Mouse (Mus musculus) layer of hippocampus, postnatal 25 days (tissue): ENCODE measurements around the gene Gjb4. TPM values are rescaled to one million over a fixed set of nuclear protein-coding genes. Genes with fewer than 3 reads are reported as not detected.

Source experiments
- DNase-seq, 2 experiments: peaks; one replicate each; pipeline ENCODE4 v3.0.0; 2022; ENCODE audit warnings: mixed read lengths in 2 of 2, low spot score in 1 of 2; ENCODE audit errors: extremely low spot score in 1 of 2
- total RNA-seq, 2 experiments: library from RNA; stranded (reverse); gene quantifications; 2 replicates each; pipeline ENCODE4 v1.2.3; 2021

Gjb4 gene
- total RNA-seq, 2 experiments from 2014 or later, result not detected

- DNase-seq, result peak; percentile 40 to 47
These were observed 40.0 kb downstream of the Gjb4 start, which contains the start of gene Gja4 for GRCm38 (mm10) chr4:127313861-127314260. Gja4 (minus strand) TSS chr4:127314039.

- no peak for DNase-seq
These were observed 41.5 kb downstream of the Gjb4 start for GRCm38 (mm10) chr4:127312349-127312748.

GRCm38 (mm10) chr4:127311561-127311960, 42.3 kb downstream of the Gjb4 start:
- DNase-seq, result no peak

- no peak for DNase-seq
These were observed 47.0 kb downstream of the Gjb4 start for GRCm38 (mm10) chr4:127306915-127307314.

- DNase-seq, result no peak
These were observed 50.1 kb downstream of the Gjb4 start for GRCm38 (mm10) chr4:127303796-127304195.

Other genes with a start within 250 kb of the Gjb4 start
- 1 to 10 TPM; 3.3 to 4.9 TPM for gene Tmem35b, start 230.4 kb downstream of the Gjb4 start, total RNA-seq
- gene Dlgap3, start 184.9 kb downstream of the Gjb4 start, total RNA-seq, result 100 to 1,000 TPM; 286 to 291 TPM
- gene Smim12, start 110.3 kb downstream of the Gjb4 start, total RNA-seq, result 10 to 100 TPM; 46.7 to 51.6 TPM
- gene Gja4, start 40.0 kb downstream of the Gjb4 start, total RNA-seq, result 1 to 10 TPM; 3.1 to 3.9 TPM
- gene Gjb3, start 23.2 kb downstream of the Gjb4 start, total RNA-seq, result under 1 TPM; 0.37 to 0.59 TPM
- not detected for gene Gjb5, start 4.1 kb upstream of the Gjb4 start, total RNA-seq